16 mouse cellular contexts compared by ENCODE assay signal in genomic region chr2:169892441-169893038, GRCm38 (mm10).
DNase-seq lines count a peak whose midpoint lies in the region; ATAC-seq lines count a peak whose summit lies in the region.
"Had no signal": no experiment of that assay in that cellular context is flagged by ENCODE, and none has a peak within 500 bp of the region (broad histone marks: within the 10 kb centered on the region; RNA-seq: fewer than 3 reads in every experiment).

No protein-coding gene starts in this region.

- no peak for ATAC-seq in forebrain, embryonic 14.5 days
- no peak for ATAC-seq in forebrain, embryonic 12.5 days (ENCODE audit: low FRiP score)
- no peak for ATAC-seq in hindbrain, embryonic 14.5 days (ENCODE audit: low FRiP score)
- ATAC-seq in intestine, embryonic 16.5 days: no peak

- H3K9ac ChIP-seq in forebrain, embryonic 14.5 days (ENCODE audit: low read length): no peak overlapping the region
- no peak overlapping the region for H3K9ac ChIP-seq in forebrain, embryonic 12.5 days
- H3K9ac ChIP-seq in hindbrain, embryonic 14.5 days: no peak overlapping the region
- H3K9ac ChIP-seq in intestine, embryonic 16.5 days (ENCODE audit: low read depth, low read length): no peak overlapping the region
- H3K9ac ChIP-seq: kidney, embryonic 15.5 days had no signal

- H3K27me3 ChIP-seq in forebrain, embryonic 14.5 days (replicated peaks; ENCODE audit: control insufficient read depth, insufficient read depth, low read length): no peaks in the 10 kb centered on the region
- no peaks in the 10 kb centered on the region for H3K27me3 ChIP-seq in forebrain, embryonic 12.5 days
- no peaks in the 10 kb centered on the region for H3K27me3 ChIP-seq in hindbrain, embryonic 14.5 days (ENCODE audit: control insufficient read depth, insufficient read depth, low read length)
- no peaks in the 10 kb centered on the region for H3K27me3 ChIP-seq in intestine, embryonic 16.5 days (replicated peaks; ENCODE audit: control insufficient read depth, insufficient read depth, low read length)
- H3K27me3 ChIP-seq: CH12.LX; kidney, embryonic 15.5 days had no signal

- WGBS in forebrain, embryonic 14.5 days: 21% methylated on average over 14 of the region's 14 CpGs
- 22% methylated on average over 14 of the region's 14 CpGs for WGBS in forebrain, embryonic 12.5 days
- 18% methylated on average over 14 of the region's 14 CpGs for WGBS in hindbrain, embryonic 14.5 days
- WGBS in intestine, embryonic 16.5 days: 56% methylated on average over 14 of the region's 14 CpGs

- H3K27ac ChIP-seq in forebrain, embryonic 14.5 days (ENCODE audit: low read depth, low read length): peak overlapping the region; percentile 52; the same call in 1 of the 2 replicates
- H3K27ac ChIP-seq in forebrain, embryonic 12.5 days: no peak overlapping the region
- peak overlapping the region; percentile 73 for H3K27ac ChIP-seq in hindbrain, embryonic 14.5 days
- H3K27ac ChIP-seq in intestine, embryonic 16.5 days (ENCODE audit: low read length): no peak overlapping the region
- H3K27ac ChIP-seq: kidney, embryonic 15.5 days had no signal

- peaks cover 3% of the 10 kb centered on the region; the same call in 1 of the 2 replicates for H3K4me1 ChIP-seq in forebrain, embryonic 14.5 days (ENCODE audit: control insufficient read depth, insufficient read depth, low read length)
- peaks cover 9% of the 10 kb centered on the region for H3K4me1 ChIP-seq in forebrain, embryonic 12.5 days
- H3K4me1 ChIP-seq in hindbrain, embryonic 14.5 days (replicated peaks; ENCODE audit: control insufficient read depth, insufficient read depth, low read length): peaks cover 18% of the 10 kb centered on the region
- no peaks in the 10 kb centered on the region for H3K4me1 ChIP-seq in intestine, embryonic 16.5 days (ENCODE audit: control insufficient read depth, insufficient read depth, low read length)

- H3K4me3 ChIP-seq in forebrain, embryonic 14.5 days (ENCODE audit: low read depth, low read length): no peak overlapping the region
- H3K4me3 ChIP-seq in forebrain, embryonic 12.5 days (replicated peaks): no peak overlapping the region
- H3K4me3 ChIP-seq in hindbrain, embryonic 14.5 days (replicated peaks; ENCODE audit: low read length): no peak overlapping the region
- H3K4me3 ChIP-seq in intestine, embryonic 16.5 days (ENCODE audit: low read length): no peak overlapping the region
- H3K4me3 ChIP-seq: kidney, embryonic 15.5 days had no signal

- no peaks in the 10 kb centered on the region for H3K9me3 ChIP-seq in forebrain, embryonic 14.5 days (replicated peaks; ENCODE audit: control insufficient read depth, low read length)
- no peaks in the 10 kb centered on the region for H3K9me3 ChIP-seq in forebrain, embryonic 12.5 days
- no peaks in the 10 kb centered on the region for H3K9me3 ChIP-seq in hindbrain, embryonic 14.5 days (ENCODE audit: control insufficient read depth, low read length)
- H3K9me3 ChIP-seq in intestine, embryonic 16.5 days (ENCODE audit: control insufficient read depth, low read length): no peaks in the 10 kb centered on the region
- H3K9me3 ChIP-seq: kidney, embryonic 15.5 days had no signal

- no peaks in the 10 kb centered on the region for H3K36me3 ChIP-seq in forebrain, embryonic 14.5 days (ENCODE audit: control insufficient read depth, insufficient read depth, low read length)
- no peaks in the 10 kb centered on the region for H3K36me3 ChIP-seq in forebrain, embryonic 12.5 days (replicated peaks)
- H3K36me3 ChIP-seq in hindbrain, embryonic 14.5 days (replicated peaks; ENCODE audit: control insufficient read depth, insufficient read depth): no peaks in the 10 kb centered on the region
- H3K36me3 ChIP-seq in intestine, embryonic 16.5 days (ENCODE audit: control insufficient read depth, insufficient read depth, low read length): no peaks in the 10 kb centered on the region

- DNase-seq in forebrain, embryonic 14.5 days (ENCODE audit: low spot score): peak; percentile 62
- DNase-seq in R1 (ENCODE audit: low read depth, low spot score): peak; percentile 54
- DNase-seq in hindbrain, embryonic 14.5 days (ENCODE audit: low spot score): peak; percentile 53
- DNase-seq in neural tube, embryonic 10.5 days (ENCODE audit: extremely low spot score, low spot score): peak; percentile 19
- DNase-seq in right cerebral cortex, postnatal 14 days: no peak
- no peak for DNase-seq in right cerebral cortex, postnatal 4 days
- DNase-seq: adrenal gland, postnatal 14 days; cerebellum, adult 8-10 months; layer of hippocampus, postnatal 36 days; left cerebral cortex, postnatal 4 days; lung, adult 2 months; lung, postnatal 4 days had no signal

- no peak overlapping the region for H3K4me2 ChIP-seq in forebrain, embryonic 14.5 days (ENCODE audit: low read length)
- no peak overlapping the region for H3K4me2 ChIP-seq in forebrain, embryonic 12.5 days
- H3K4me2 ChIP-seq in hindbrain, embryonic 14.5 days (replicated peaks): peak overlapping the region; percentile 21; the same call in 1 of the 2 replicates
- no peak overlapping the region for H3K4me2 ChIP-seq in intestine, embryonic 16.5 days (ENCODE audit: low read depth, low read length)
- H3K4me2 ChIP-seq: kidney, embryonic 15.5 days had no signal

Comparison
In these comparisons a context has a peak if more than half of its experiments do, and no peak if none do; other contexts are left out.
1. H3K27ac ChIP-seq: peak in forebrain, embryonic 14.5 days (single experiment) and hindbrain, embryonic 14.5 days (single experiment); none in forebrain, embryonic 12.5 days (single experiment) and intestine, embryonic 16.5 days (single experiment).
2. DNase-seq: peak in forebrain, embryonic 14.5 days (single experiment), R1 (single experiment), hindbrain, embryonic 14.5 days (single experiment) and neural tube, embryonic 10.5 days (single experiment); none in right cerebral cortex, postnatal 14 days (single experiment) and right cerebral cortex, postnatal 4 days (single experiment).